Mouse (Mus musculus) intestine, embryonic 15.5 days (tissue): ENCODE data around the gene Fbxo30. TPM values are rescaled to one million over a fixed set of nuclear protein-coding genes. Genes with fewer than 3 reads are reported as not detected.

Source experiments
- ATAC-seq: fragments of 200-750 bp; cut with Nextera tagmentation; 2 replicates; pipeline ENCODE4 v1.8.0; 2017; ENCODE audit warnings: moderate TSS enrichment, moderate library complexity
- H3K27ac ChIP-seq: fragments of 300-500 bp; sonication (generic); 2 replicates; pipeline ENCODE4 v1.5.1; 2015; ENCODE audit warnings: mild to moderate bottlenecking, inconsistent platforms
- H3K27me3 ChIP-seq: fragments of 300-500 bp; sonication (generic); replicated peaks from 2 replicates; pipeline ENCODE4 v1.6.1; 2015; ENCODE audit warnings: inconsistent platforms
- H3K36me3 ChIP-seq: fragments of 300-500 bp; sonication (generic); 2 replicates; pipeline ENCODE4 v1.6.1; 2015; ENCODE audit warnings: inconsistent platforms
- H3K4me1 ChIP-seq: fragments of 300-500 bp; sonication (generic); replicated peaks from 2 replicates; pipeline ENCODE4 v1.6.1; 2015; ENCODE audit warnings: inconsistent platforms
- H3K4me2 ChIP-seq: fragments of 300-500 bp; sonication (generic); replicated peaks from 2 replicates; pipeline ENCODE4 v1.6.1; 2015; ENCODE audit warnings: mild to moderate bottlenecking, inconsistent platforms
- H3K4me3 ChIP-seq: fragments of 300-500 bp; sonication (generic); replicated peaks from 2 replicates; pipeline ENCODE4 v1.5.1; 2015; ENCODE audit warnings: inconsistent platforms
- H3K9ac ChIP-seq: fragments of 300-500 bp; sonication (generic); 2 replicates; pipeline ENCODE4 v1.6.1; 2015; ENCODE audit warnings: inconsistent platforms
- H3K9me3 ChIP-seq: fragments of 300-500 bp; sonication (generic); 2 replicates; pipeline ENCODE4 v1.6.1; 2016; ENCODE audit warnings: inconsistent platforms
- WGBS: fragments of 180-500 bp; shearing (Covaris S2); methylation state at CpG from one replicate; pipeline ENCODE4 v1.1.7; 2015; 5-methylcytosine and 5-hydroxymethylcytosine counted together
- polyA plus RNA-seq: library from polyadenylated mRNA; unstranded; fragments of >200 nt; fragmentation: Nextera tagmentation; extraction: Ambion mirVana; gene quantifications from 2 replicates; pipeline ENCODE4 v1.2.1, GENCODE M21; 2015

The Fbxo30 gene
- polyA plus RNA-seq, 1 experiment from 2014 or later = 27.7 TPM

- Histone ChIP-seq H3K27ac (peak within 1 kb of the TSS; percentile 98), H3K36me3 (no peaks in the 10 kb centered on the region), H3K9me3 (no peaks in the 10 kb centered on the region), H3K4me2 (peak within 1 kb of the TSS; percentile 77), H3K4me3 (peak within 1 kb of the TSS; percentile 72), H3K27me3 (no peaks in the 10 kb centered on the region), H3K9ac (peak within 1 kb of the TSS; percentile 83), H3K4me1 (no peaks in the 10 kb centered on the region)
- ATAC-seq = peak; percentile 100
- WGBS = under 1% methylated on average over 106 of the region's 106 CpGs
Measured at GRCm38 (mm10) chr10:11343205-11344141, 62.3 kb downstream of the Fbxo30 start, which contains the start of gene Epm2a. Gene Epm2a, plus strand, starts transcription at chr10:11343404.

- no peak for ATAC-seq
- WGBS = 88% methylated on average over 18 of the region's 18 CpGs
- Histone ChIP-seq H3K27me3 (no peaks in the 10 kb centered on the region), H3K9ac (no peak overlapping the region), H3K36me3 (no peaks in the 10 kb centered on the region), H3K27ac (no peak overlapping the region), H3K4me2 (no peak overlapping the region), H3K4me1 (no peaks in the 10 kb centered on the region), H3K9me3 (no peaks in the 10 kb centered on the region), H3K4me3 (no peak overlapping the region)
Measured at GRCm38 (mm10) chr10:11344536-11345468, 63.7 kb downstream of the Fbxo30 start.

Other genes with a start within 250 kb of the Fbxo30 start
- gene Grm1, start 199.0 kb upstream of the Fbxo30 start, polyA plus RNA-seq = 0.04 and 0.10 TPM in 2 replicates
- 12.3 and 12.6 TPM in 2 replicates for gene Shprh, start 131.9 kb upstream of the Fbxo30 start, polyA plus RNA-seq
- gene Epm2a, start 62.1 kb downstream of the Fbxo30 start, polyA plus RNA-seq = 0.24 and 0.42 TPM in 2 replicates